Mouse (Mus musculus) cerebellum, adult 8-10 months (tissue): ENCODE data around the gene Map1s.

Source experiments
- DNase-seq: peaks from one replicate; pipeline ENCODE4 v3.0.0; 2022

The Map1s gene

DNA sequence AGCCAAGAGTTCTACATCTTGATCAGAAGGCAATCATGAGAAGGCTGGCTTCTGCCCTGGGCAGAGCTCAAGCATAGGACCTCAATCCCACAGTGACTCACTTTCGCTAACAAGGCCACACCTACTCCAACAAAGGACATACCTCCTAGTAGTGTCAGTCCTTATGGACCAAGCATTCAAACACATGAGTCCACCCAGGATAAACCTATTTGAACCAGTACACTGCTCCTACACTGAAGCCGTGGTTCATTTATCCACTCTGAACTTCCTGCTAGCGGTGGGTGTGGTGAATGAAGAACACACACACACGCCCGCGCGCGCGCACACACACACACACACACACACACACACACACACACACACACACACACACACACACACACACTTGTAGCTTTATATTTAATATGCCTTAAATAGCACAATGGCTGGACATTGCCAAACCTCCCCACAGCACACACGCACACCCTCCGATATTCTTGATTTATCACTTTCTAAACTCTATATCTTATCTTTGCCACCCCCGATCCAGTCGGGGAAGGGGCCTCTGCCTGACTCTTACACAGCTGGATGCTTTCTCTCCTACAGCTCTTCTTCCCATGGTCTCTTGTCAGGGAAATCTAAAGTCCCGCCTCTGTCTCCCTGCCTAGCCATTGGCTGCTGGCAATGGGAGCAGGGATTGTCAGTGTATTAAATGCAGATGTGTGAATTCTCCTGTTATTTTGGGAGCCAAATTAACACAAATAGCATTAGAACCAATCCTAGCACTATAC is 55.2 kb downstream of the Map1s start:
- DNase-seq: no peak

DNA sequence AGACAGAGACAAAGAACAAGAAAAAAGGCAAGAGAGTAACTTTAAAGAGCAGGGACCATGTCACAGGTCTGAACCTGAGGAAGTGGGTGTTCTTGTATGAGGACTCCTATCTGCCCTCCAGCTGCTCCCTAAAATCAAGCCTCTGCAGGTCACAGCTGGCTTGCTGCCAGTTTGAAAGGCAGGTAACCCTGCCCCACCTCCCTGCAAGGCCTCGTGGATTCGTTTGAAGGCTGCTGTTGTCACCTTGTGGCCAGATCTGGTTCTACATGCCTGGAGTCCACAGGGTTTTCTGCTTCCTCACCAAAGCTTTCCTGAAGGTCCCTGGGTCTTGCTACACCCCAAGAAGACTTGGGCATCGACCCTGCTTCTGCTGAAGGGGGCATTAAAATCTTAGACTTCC is 58.4 kb downstream of the Map1s start:
- DNase-seq: peak; percentile 3

DNA sequence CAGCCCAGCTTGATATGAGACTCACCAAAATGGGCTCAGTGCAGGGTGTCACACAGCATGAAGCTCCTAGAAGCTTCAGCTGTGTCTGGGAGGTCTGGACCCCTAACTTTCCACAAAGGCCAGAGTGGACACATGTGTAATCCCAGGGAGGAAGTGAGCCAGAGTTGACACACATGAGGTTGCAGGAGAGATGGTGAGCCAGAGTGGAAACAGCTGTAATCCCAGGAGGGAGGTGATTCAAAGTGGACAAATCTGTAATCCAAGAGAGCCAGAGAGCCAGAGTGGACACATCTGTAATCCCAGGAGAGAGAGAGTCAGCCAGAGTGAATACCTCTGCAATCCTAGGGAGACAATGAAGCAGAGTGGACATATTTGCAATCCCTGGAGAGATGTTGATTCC is 59.1 kb downstream of the Map1s start:
- DNase-seq: no peak
